Mouse (Mus musculus) liver, adult (tissue): Measurements from ENCODE around the gene Mcm10.

Experiments used
- GATA4 ChIP-seq: IDR thresholded peaks from 2 replicates; pipeline ENCODE4 v1.6.1; 2014; ENCODE audit warnings: mild to moderate bottlenecking, low read length; ENCODE audit not compliant: insufficient replicate concordance

Mcm10 gene

DNA sequence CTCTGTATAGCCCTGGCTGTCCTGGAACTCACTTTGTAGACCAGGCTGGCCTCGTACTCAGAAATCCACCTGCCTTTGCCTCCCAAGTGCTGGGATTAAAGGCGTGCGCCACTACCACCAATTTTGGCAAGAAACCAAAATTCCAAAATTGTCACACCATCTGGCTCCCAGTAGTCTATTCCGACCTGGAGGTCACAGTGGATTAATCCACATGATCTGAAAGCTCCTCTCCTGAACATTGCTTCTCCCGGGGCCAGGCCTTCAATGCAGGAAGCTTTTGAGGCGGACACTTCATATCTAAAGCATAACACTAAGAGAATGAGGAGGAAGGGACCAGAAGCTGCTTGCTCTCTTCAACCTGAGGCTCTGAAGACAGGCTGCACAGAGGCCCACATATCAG is 2.9 kb upstream of the Mcm10 start:
- TF ChIP-seq GATA4: no peak

DNA sequence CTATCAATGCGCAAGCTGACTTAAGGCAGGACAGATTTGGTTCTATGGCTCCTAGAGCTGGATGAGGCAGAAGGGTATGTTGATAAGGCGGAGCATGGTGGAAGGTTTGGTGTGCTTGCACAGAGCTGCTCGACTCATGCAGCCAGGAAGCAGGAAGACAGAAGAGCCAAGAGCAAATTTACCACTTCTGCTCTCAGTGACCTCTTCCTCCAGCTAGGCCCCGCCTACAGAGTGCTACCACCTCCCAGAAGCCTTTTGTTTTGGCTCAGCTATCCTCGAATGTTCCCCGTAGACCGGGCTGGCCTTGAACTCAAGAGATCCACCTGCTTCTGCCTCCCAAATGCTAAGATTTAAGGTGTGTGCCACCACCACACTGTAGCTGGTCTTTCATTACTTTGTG is 2.0 kb upstream of the Mcm10 start:
- no peak for TF ChIP-seq GATA4

DNA sequence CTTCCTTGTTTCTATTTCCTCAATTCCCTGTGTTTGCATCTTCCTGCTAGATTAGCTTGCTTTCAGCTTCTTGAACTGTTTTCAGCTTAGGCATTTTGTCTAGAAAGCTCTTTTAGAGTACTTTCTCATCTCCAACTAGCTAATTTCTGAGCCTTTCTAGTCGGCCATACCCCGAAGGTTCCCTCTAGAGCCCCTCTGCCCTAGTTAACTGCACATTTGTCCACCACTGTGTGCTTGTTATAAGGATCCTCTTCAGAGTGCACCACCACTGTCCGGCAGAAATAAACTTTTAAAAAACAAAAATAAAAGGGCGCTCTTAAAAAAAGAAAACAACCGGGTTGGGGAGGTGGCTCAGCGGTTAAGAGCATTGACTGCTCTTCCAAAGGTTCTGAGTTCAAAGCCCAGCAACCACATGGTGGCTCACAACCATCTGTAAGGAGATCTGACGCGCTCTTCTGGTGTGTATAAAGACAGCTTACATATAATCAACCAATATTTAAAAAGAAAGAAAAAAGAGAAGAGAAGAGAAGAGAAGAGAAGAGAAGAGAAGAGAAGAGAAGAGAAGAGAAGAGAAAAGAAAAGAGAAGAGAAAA is 597 bp downstream of the Mcm10 start:
- no peak for TF ChIP-seq GATA4

DNA sequence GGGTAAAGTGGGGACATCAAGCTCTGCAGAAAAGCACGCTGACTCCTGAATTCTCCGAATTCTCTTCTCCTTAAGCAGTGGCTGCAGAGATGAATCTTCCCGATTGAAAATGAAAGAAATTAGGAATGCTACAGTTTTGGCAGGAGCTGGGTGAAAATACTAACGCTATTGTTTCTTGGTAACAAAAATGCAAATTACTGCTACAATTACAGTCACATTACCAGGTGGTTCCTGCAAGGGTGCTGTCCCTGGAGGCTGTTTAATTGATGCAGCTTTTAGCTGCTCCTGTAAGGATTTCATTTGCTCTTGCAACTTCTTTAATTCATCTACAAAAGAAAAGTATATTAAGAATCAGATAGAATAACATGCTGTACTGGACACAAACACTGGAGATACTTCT is 5.5 kb downstream of the Mcm10 start:
- no peak for TF ChIP-seq GATA4

DNA sequence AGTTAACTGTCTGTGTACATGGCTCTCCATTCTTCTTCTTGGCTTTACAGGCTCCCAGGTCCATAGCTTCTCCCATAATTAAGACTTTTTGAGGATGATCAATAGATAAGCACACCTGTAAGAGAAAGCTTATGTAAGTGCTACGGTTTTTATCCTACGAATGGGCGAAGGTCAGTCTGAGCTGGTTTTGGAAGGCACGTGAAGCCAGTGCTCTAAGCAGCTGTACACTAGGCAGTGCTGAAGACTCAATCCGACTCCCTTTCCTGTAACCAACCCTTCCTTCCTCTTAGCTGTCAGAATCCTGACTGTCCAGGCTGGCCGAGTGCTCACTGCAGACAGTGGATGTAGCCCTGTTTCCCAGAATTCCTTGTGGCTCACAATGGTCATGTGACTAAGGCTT is 11.3 kb downstream of the Mcm10 start:
- no peak for TF ChIP-seq GATA4

DNA sequence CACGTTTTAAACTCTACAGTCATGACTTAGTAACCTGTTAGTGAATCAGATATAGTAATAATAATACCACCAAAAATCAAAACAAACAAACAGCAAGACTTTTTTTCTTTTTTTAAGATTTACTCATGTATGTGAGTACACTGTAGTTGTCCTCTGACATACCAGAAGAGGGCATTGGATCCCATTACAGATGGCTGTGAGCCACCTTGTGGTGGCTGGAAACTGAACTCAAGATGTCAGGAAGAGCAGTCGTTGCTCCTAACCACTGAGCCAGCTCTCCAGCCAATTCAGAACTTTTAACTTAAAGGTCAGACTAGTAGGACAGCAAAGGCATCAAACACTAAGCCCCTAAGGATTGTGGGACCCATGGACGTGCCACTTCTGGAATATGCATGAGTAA is 13.7 kb downstream of the Mcm10 start:
- no peak for TF ChIP-seq GATA4

DNA sequence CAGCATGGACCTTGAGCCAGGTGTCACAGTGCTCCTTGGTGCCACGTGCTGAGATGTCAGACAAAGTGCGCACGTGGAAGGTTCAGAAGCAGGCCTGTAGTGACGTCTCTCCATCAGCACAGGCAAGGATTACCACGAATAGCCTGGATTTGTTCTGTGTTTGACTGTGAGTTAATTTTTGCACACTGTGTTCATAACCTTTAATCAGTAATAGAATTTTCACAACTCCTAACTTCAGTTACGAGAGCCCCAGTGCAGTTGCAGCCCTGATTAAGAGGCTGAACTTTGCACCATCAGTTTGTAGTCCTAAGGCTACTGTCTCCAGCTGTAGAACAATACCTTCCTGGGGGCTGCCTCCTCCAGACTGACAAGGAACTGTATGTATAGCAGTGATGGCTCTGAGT is 16.2 kb downstream of the Mcm10 start:
- peak; percentile 41; the same call in 1 of the 2 replicates for TF ChIP-seq GATA4

DNA sequence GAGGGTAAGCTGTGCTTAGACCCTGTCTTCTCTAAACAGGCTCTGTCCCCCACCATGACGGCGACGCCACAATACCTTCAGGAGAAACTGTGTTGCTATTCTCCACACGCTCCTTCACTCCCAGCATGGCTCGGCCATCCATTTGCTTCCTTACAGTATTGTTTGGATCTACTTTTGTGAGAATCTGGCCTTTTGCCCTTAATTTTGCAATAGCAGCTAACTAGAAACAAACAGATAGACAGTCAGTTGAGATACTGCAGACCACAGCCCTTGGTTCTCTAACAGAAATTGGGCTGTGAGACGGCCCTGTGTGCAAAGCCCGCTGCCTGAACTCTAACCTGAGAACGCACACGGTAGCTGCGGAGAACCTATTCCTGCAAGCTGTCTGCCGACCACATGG is 16.9 kb downstream of the Mcm10 start:
- no peak for TF ChIP-seq GATA4

DNA sequence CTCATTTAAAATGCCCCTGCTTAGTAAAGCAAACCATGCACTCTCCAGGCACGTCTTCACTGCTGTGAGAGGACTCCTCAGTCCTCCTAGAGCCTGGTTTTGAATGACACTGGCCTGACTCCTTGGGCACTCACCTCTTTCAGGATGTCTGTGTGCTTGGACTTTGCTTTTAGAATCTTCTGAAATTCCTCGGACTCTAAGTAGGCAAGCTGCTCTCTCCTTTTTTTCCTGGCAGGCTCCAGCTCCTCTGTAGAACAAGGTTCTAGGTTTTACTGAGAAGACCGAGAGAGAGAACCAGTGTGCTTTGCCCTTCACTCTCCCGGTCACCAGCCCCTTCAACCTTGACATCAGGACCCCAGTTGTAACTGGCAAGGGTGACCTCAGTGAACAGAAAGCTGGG is 18.2 kb downstream of the Mcm10 start:
- no peak for TF ChIP-seq GATA4

DNA sequence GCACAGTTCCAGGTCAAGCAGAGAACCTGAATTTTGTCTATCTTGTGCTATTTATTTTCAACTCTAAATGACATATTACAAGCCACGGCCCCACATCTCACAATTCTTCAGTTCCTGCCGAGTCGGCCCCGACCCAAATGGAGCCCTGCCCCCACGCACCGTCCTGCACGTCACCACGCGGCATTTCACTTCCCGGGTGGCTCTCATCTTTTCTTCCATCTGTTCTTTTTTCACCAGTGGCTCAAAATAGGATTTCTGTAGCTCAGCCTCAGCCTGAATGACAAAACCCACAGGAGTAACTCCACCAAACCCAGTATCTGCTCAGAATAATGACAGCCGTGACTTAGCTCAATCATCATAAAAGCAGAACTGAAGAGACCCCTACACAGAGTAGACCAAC is 19.0 kb downstream of the Mcm10 start:
- no peak for TF ChIP-seq GATA4

DNA sequence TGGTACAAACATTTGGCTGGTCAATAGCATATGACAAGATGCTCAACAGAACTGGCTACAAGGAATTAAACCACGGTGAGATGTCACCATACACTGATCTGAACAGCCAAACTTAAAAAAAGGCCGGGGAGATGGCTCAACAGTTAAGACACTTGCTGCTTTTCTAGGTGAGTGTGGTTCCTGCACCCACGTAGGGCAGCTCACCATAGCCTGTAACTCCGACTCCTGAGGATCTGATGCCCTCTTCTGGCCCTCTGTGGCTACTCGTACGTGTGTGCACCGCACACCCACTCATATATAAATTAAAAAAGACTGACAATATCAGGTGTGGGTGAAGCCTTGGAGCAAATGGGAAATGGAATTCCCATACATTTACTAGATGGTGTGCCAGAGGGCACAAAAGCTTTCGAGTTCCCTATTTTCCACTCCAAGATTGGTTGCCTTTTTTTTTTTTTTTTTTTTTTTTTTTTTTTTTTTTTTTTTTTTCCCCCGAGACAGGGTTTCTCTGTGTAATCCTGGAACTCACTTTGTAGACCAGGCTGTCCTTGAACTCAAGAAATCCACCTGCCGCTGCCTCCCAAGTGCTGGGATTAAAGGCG is 23.7 kb downstream of the Mcm10 start:
- TF ChIP-seq GATA4: no peak

DNA sequence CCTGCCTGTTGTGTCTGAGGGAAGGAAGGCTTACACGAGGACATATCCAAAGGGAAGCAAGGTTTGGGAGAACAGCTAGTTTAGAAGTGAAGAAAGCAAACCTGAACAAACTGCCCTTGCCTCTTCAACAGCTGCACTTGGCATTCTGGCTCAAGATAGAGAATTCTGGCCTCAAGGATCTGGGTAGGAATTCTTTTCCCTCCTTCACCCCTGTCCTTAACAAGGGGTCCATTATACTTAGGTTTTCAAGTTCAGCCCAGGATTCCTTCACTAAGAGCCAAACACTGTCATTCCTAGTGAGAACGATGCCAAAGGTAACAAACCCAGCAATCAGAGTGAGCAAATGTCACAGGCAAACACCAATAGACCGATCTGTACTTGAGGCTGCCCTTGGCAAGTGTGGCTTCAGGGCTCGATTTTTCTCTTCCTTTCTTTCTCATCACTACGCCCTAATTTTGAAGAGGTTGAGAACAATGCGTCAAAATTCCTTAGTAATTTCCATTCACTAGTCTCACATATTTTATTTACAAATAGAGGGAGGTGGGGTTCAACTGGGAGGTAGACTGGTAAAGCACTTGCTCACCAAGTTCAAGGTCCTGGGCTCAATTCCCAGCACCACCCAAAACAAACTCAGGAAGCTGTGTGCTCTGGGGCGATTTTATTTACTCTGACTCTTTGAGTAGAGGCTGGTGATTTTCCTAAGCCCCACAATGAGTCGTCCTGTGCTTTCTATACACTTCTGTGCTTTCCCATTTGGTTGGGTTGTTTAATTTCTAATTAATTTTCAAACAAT is 25.0 kb downstream of the Mcm10 start:
- TF ChIP-seq GATA4: no peak

DNA sequence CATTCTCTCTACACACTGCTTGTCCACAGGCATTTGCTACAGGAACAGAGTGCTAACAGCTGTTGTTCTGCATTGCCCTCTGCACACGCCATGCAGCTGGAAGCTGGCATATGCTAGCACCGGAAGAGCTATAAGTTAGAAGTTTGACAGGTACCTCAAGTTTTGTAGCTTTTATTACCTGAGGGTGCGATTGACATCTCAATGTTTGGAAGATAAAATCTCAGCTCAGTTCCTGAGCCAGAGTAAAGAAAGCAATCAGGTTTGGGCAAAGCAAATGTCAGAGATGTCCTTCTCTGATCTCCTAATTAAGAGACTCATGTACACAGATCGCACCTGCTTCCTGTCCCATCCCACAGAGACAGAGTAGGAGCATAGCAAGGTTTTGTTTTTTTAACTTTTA is 25.8 kb downstream of the Mcm10 start:
- TF ChIP-seq GATA4: no peak

DNA sequence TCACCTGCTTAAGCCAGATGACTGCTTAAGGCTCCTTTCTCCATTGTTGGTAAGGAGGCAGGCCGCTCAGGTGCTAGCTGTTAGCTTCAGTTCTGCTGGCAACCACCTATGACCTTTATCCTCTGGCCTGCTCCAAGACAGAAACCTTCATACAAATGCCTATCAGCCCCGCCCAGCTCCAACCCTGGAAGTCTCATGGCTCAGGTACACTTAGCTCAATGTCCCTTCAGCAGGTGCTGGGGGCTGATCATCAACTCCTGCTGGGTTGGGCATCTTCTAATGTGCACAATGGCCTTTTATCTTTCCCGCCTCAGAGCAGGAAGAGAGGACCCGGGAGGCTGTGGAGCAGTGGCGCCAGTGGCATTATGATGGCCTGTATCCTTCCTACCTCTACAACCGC is 27.6 kb downstream of the Mcm10 start:
- no peak for TF ChIP-seq GATA4

DNA sequence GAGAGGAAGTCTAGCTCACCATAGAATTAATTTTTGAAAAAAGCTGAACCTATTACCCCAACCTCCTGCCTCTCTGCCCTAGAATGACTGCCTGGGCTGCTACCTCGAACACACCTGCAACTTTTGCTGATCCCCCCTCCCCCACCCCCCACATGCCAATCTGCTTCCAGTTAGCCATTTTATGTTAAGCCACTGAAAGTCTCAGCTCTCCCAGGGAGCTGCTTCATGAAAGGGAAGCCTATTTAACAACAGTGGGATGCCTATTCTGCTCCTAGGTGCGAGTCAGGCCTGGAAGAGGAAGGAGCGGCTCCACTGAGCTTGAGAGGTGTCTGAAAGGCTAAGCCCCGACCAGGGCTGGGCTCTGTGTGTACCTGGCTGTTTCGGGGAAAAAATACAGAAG is 28.6 kb downstream of the Mcm10 start:
- TF ChIP-seq GATA4: no peak

DNA sequence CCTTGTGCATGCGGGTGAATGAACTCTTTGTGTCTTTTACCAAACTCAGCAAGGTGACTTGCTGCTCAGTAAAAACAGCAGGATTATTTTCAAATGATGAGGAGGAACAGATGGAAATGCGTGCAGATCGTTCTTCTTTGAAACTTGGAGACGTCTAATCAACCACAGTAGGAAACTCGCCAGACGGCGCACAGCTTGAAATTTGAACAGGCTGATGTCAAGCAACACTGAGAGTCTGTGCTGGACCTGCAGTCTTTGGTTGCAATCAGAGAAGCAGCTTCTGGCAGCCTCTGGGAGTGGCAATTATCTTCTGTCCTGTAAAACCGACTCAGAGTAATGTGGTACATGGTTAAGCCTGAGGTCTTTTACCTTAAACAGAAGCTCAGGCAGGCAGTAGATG is 34.5 kb downstream of the Mcm10 start:
- TF ChIP-seq GATA4: no peak
